Mouse (Mus musculus) embryonic facial prominence, embryonic 13.5 days (tissue): ENCODE data around the gene Trim47. TPM values are rescaled to one million over a fixed set of nuclear protein-coding genes. Genes with fewer than 3 reads are reported as not detected.

ENCODE experiments used
- ATAC-seq: fragments of 200-750 bp; cut with Nextera tagmentation; 2 replicates; pipeline ENCODE4 v1.8.0; 2017; ENCODE audit warnings: low read depth; ENCODE audit not compliant: insufficient number of reproducible peaks, insufficient read depth, low FRiP score, low TSS enrichment
- H3K27ac ChIP-seq: fragments of 300-500 bp; sonication (generic); 2 replicates; pipeline ENCODE4 v1.5.1; 2015; ENCODE audit warnings: moderate library complexity, mild to moderate bottlenecking, inconsistent platforms
- H3K27me3 ChIP-seq: fragments of 300-500 bp; sonication (generic); 2 replicates; pipeline ENCODE4 v1.6.1; 2015; ENCODE audit warnings: mild to moderate bottlenecking, inconsistent platforms
- H3K36me3 ChIP-seq: fragments of 300-500 bp; sonication (generic); 2 replicates; pipeline ENCODE4 v1.6.1; 2015; ENCODE audit warnings: mild to moderate bottlenecking, inconsistent platforms
- H3K4me1 ChIP-seq: fragments of 300-500 bp; sonication (generic); 2 replicates; pipeline ENCODE4 v1.6.1; 2015; ENCODE audit warnings: inconsistent platforms
- H3K4me2 ChIP-seq: fragments of 300-500 bp; sonication (generic); 2 replicates; pipeline ENCODE4 v1.6.1; 2015; ENCODE audit warnings: moderate library complexity, mild to moderate bottlenecking, inconsistent platforms
- H3K4me3 ChIP-seq: fragments of 300-500 bp; sonication (generic); 2 replicates; pipeline ENCODE4 v1.5.1; 2015; ENCODE audit warnings: mild to moderate bottlenecking, inconsistent platforms
- H3K9ac ChIP-seq: fragments of 300-500 bp; sonication (generic); 2 replicates; pipeline ENCODE4 v1.6.1; 2015; ENCODE audit warnings: mild to moderate bottlenecking, inconsistent platforms
- H3K9me3 ChIP-seq: fragments of 300-500 bp; sonication (generic); 2 replicates; pipeline ENCODE4 v1.6.1; 2016; ENCODE audit warnings: inconsistent platforms
- WGBS: fragments of 180-500 bp; shearing (Covaris S2); methylation state at CpG from one replicate; pipeline ENCODE4 v1.1.7; 2015; ENCODE audit warnings: mixed read lengths; 5-methylcytosine and 5-hydroxymethylcytosine counted together
- polyA plus RNA-seq: library from polyadenylated mRNA; unstranded; fragments of >200 nt; fragmentation: Nextera tagmentation; extraction: Ambion mirVana; gene quantifications from 2 replicates; pipeline ENCODE4 v1.2.1, GENCODE M21; 2015

Gene Trim47
- polyA plus RNA-seq, 1 experiment from 2014 or later: 8.6 TPM

- Histone ChIP-seq H3K36me3 (peaks cover 99% of the 10 kb centered on the region), H3K4me1 (no peaks in the 10 kb centered on the region), H3K4me2 (no peak overlapping the region), H3K27me3 (no peaks in the 10 kb centered on the region), H3K9me3 (no peaks in the 10 kb centered on the region), H3K4me3 (no peak overlapping the region), H3K27ac (no peak overlapping the region), H3K9ac (no peak overlapping the region)
- ATAC-seq: no peak
- WGBS: 92% methylated on average over 11 of the region's 11 CpGs
These were observed 71.1 kb downstream of the Trim47 start for GRCm38 (mm10) chr11:116055873-116056272.

Other genes starting within 250 kb of the Trim47 start
- gene Smim5, start 227.2 kb downstream of the Trim47 start, polyA plus RNA-seq: 3.3 and 3.4 TPM in 2 replicates
- gene Smim6, start 215.2 kb downstream of the Trim47 start, polyA plus RNA-seq: 1.1 and 1.2 TPM in 2 replicates
- 47.0 and 53.9 TPM in 2 replicates for gene Sap30bp, start 193.9 kb downstream of the Trim47 start, polyA plus RNA-seq
- gene Recql5, start 193.7 kb downstream of the Trim47 start, polyA plus RNA-seq: 22.9 and 24.9 TPM in 2 replicates
- 11.2 and 11.6 TPM in 2 replicates for gene Itgb4, start 152.5 kb downstream of the Trim47 start, polyA plus RNA-seq
- gene Galk1, start 114.5 kb downstream of the Trim47 start, polyA plus RNA-seq: 169 and 189 TPM in 2 replicates
- 2,264 and 2,363 TPM in 2 replicates for gene H3f3b, start 99.2 kb downstream of the Trim47 start, polyA plus RNA-seq
- gene Unk, start 96.9 kb downstream of the Trim47 start, polyA plus RNA-seq: 40.7 and 44.9 TPM in 2 replicates
- gene Unc13d, start 49.2 kb downstream of the Trim47 start, polyA plus RNA-seq: 2.7 and 2.9 TPM in 2 replicates
- gene Wbp2, start 40.2 kb downstream of the Trim47 start, polyA plus RNA-seq: 48.8 and 52.0 TPM in 2 replicates
- gene Trim65, start 3.9 kb upstream of the Trim47 start, polyA plus RNA-seq: 2.8 and 3.2 TPM in 2 replicates
- 75.2 and 80.0 TPM in 2 replicates for gene Mrpl38, start 11.7 kb upstream of the Trim47 start, polyA plus RNA-seq
- 49.5 and 60.3 TPM in 2 replicates for gene Fbf1, start 41.0 kb upstream of the Trim47 start, polyA plus RNA-seq
- 59.7 and 74.1 TPM in 2 replicates for gene Ten1, start 71.6 kb upstream of the Trim47 start, polyA plus RNA-seq
- gene Acox1, start 71.8 kb upstream of the Trim47 start, polyA plus RNA-seq: 21.4 and 24.5 TPM in 2 replicates
- gene Evpl, start 110.9 kb upstream of the Trim47 start, polyA plus RNA-seq: 4.8 and 5.1 TPM in 2 replicates
- gene Srp68, start 147.0 kb upstream of the Trim47 start, polyA plus RNA-seq: 95.2 and 97.5 TPM in 2 replicates
- 0.18 TPM in 1 of 2 replicates, not detected in the other for gene Galr2, start 153.7 kb upstream of the Trim47 start, polyA plus RNA-seq
- 71.7 and 79.4 TPM in 2 replicates for gene Exoc7, start 180.0 kb upstream of the Trim47 start, polyA plus RNA-seq
- gene Foxj1, start 208.2 kb upstream of the Trim47 start, polyA plus RNA-seq: 0.80 and 1.4 TPM in 2 replicates